Mouse (Mus musculus): ENCODE results near the gene Teddm1a. TPM values are rescaled to one million over a fixed set of nuclear protein-coding genes. Genes with fewer than 3 reads are reported as not detected.

The Teddm1a gene
- total RNA-seq, 2 experiments from 2014 or later = not detected

DNA sequence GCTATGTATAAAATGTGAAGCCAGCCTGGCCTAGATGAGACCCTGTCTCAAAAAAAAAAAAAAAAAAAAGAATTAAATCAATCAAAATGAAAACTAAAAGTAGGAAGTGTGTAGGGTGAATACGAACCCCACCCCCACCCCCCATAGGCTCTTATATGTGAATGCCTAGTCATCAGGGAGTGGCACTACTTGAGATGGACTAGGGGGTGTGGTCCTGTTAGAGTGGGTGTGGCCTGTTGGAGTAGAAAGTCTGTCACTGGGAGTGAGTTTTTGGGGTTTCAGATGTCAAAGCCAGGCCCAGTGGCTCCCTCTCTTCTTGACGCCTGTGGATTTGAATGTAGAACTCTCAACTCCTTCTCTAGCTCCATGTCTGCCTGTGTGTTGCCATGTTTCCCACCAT lies 45.5 kb downstream of the Teddm1a start:
- DNase-seq = no peak
- intact Hi-C loops (cut with DNase I; ENCODE audit: low total_unique reads) = no loop called here

DNA sequence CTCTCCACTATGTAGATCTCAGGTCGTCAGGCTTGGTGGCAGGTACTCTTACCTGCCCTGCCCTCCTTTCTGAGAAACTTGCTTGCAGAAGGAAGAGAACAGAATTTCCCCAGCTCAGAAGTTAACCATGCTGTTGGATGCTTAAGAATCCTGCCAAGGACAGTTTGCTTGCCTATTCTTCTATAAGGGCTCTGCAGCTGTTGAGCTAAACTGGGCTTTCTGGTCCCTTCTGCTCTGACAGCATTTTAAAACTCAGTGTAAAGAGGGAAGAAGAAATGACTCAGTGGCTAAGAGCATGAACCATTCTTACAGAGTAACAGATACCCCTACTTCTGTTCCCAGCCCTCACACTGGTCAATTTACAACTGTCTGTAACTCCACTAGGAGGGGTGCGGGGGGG lies 49.4 kb downstream of the Teddm1a start:
- intact Hi-C loops (cut with DNase I; ENCODE audit: low total_unique reads) = no loop called here
- DNase-seq = no peak

Small RNA genes lying within 50 kb of the gene (microRNA-seq; reads per million reads assigned to microRNA genes)
- gene Mir8114 = 5.0 to 5.1 reads per million in 2 experiments

Other genes with a start within 250 kb of the Teddm1a start
- gene Rgs8, start 238.7 kb upstream of the Teddm1a start, total RNA-seq (2021) = under 1 TPM; 0.31 to 0.68 TPM
- gene Rgs16, start 151.4 kb upstream of the Teddm1a start, total RNA-seq (2021) = 1 to 10 TPM; 3.1 to 4.1 TPM
- 1 to 10 TPM; 4.1 TPM for gene Rnasel, start 142.3 kb upstream of the Teddm1a start, total RNA-seq (2021)
- not detected for gene Rgsl1, start 47.6 kb upstream of the Teddm1a start, total RNA-seq (2021)
- not detected for gene Teddm1b, start 17.4 kb upstream of the Teddm1a start, total RNA-seq (2021)
- 100 to 1,000 TPM; 120 to 371 TPM for gene Glul, start 8.2 kb downstream of the Teddm1a start, total RNA-seq (2021)
- 1 to 10 TPM in 1 of 2 experiments, under 1 TPM in 1; 0.70 to 1.4 TPM for gene Teddm2, start 8.5 kb downstream of the Teddm1a start, total RNA-seq (2021)

Measured in gastrocnemius, postnatal 14 days (tissue).